Mouse (Mus musculus) olfactory bulb, adult 2 months (tissue): ENCODE measurements around the gene Spata13. TPM values are rescaled to one million over a fixed set of nuclear protein-coding genes. Genes with fewer than 3 reads are reported as not detected.

Experiments used
- H3K27ac ChIP-seq: fragments of 200-500 bp; 2 replicates; pipeline ENCODE4 v1.5.1; 2012; ENCODE audit warnings: low read depth, low read length; ENCODE audit not compliant: insufficient read depth
- H3K4me1 ChIP-seq: fragments of 200-500 bp; 2 replicates; pipeline ENCODE4 v1.6.1; 2012; ENCODE audit warnings: low read length; ENCODE audit not compliant: control insufficient read depth, insufficient read depth
- H3K4me3 ChIP-seq: fragments of 200-500 bp; 2 replicates; pipeline ENCODE4 v1.5.1; 2012; ENCODE audit warnings: mild to moderate bottlenecking, low read depth, low read length, moderate library complexity; ENCODE audit not compliant: insufficient read depth
- CTCF ChIP-seq: fragments of 200-500 bp; IDR thresholded peaks from 2 replicates; pipeline ENCODE4 v1.5.1; 2012; ENCODE audit warnings: low read depth, mild to moderate bottlenecking, low read length, moderate library complexity; ENCODE audit not compliant: insufficient read depth
- POLR2A ChIP-seq: fragments of 200-500 bp; IDR thresholded peaks from 2 replicates; pipeline ENCODE4 v1.6.1; 2012; ENCODE audit warnings: mild to moderate bottlenecking, low read depth, low read length, moderate library complexity; ENCODE audit not compliant: insufficient read depth
- WGBS: fragments of 180-500 bp; shearing (Covaris S2); methylation state at CpG from one replicate; pipeline ENCODE4 v1.1.7; 2018; 5-methylcytosine and 5-hydroxymethylcytosine counted together
- polyA plus RNA-seq: library from polyadenylated mRNA; stranded (reverse); fragments of >200 nt; gene quantifications from 2 replicates; pipeline ENCODE4 v1.2.4, GENCODE M21; 2012; ENCODE audit warnings: low replicate concordance; ENCODE audit not compliant: missing spikeins, insufficient read depth, insufficient read length

Gene Spata13
- polyA plus RNA-seq, 1 experiment = not detected

GRCm38 (mm10) chr14:60809881-60810280, 176.1 kb downstream of the Spata13 start:
- TF ChIP-seq POLR2A (no peak), CTCF (no peak)

DNA sequence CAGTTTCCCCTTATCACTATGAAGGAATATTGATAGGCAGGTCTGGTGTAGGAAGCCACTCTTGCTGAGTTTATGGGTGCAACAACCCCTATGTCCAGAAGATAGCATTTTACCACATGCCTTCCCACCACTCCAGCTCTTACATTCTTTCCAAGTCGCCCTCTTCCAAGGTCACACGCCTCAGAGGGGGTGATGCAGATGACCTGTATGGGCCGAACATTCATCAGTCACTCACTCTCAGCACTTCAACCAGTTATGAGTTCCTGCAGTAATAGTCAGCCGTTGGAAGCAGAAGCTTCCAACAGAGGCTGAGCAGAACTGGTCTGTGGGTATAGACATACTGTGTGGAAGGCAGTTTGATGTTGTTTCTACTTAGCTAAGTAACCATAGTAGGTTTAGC, 177.7 kb downstream of the Spata13 start:
- peaks cover 2% of the 10 kb centered on the region; the same call in 1 of the 2 replicates for H3K4me1 ChIP-seq
- WGBS = 94% methylated on average over 4 of the region's 4 CpGs
- no peak overlapping the region for H3K27ac ChIP-seq
- no peak overlapping the region for H3K4me3 ChIP-seq
- TF ChIP-seq POLR2A (no peak), CTCF (no peak)

More at GRCm38 (mm10) chr14:60809881-60810280, 176.1 kb downstream of the Spata13 start:
- Histone ChIP-seq H3K4me3 (no peak overlapping the region), H3K27ac (no peak overlapping the region), H3K4me1 (peaks cover 2% of the 10 kb centered on the region; the same call in 1 of the 2 replicates)
- WGBS = 96% methylated on average over 8 of the region's 8 CpGs

Other genes with a start within 250 kb of the Spata13 start
- gene C1qtnf9, start 134.1 kb downstream of the Spata13 start, polyA plus RNA-seq = not detected in 2 replicates
- gene Mipep, start 150.6 kb downstream of the Spata13 start, polyA plus RNA-seq = not detected in 2 replicates